Mouse (Mus musculus): ENCODE results near the gene Ppan. TPM values are rescaled to one million over a fixed set of nuclear protein-coding genes. Genes with fewer than 3 reads are reported as not detected.

The Ppan gene
- polyA plus RNA-seq, 1 experiment from 2014 or later, result 56.3 TPM

- H3K4me3 ChIP-seq (replicated peaks; ENCODE audit: low read depth, low read length), result no peak overlapping the region
- H3K36me3 ChIP-seq (ENCODE audit: insufficient read depth, low read length), result peaks cover 18% of the 10 kb centered on the region; the same call in 1 of the 2 replicates
- peak; percentile 21; the same call in 1 of the 2 replicates for TF ChIP-seq CTCF (IDR thresholded peaks at IDR 0.05; ENCODE audit: low read depth)
- no peak for ATAC-seq (replicated peaks; ENCODE audit: low FRiP score, low read depth)
- 82% methylated on average over 12 of the region's 12 CpGs for WGBS
- H3K9ac ChIP-seq (ENCODE audit: low read depth, low read length), result no peak overlapping the region
- no peaks in the 10 kb centered on the region for H3K9me3 ChIP-seq (replicated peaks; ENCODE audit: low read length)
- no peaks in the 10 kb centered on the region; the same call in 1 of the 2 replicates for H3K4me1 ChIP-seq (replicated peaks; ENCODE audit: insufficient read depth, low read length)
- no peak overlapping the region for H3K4me2 ChIP-seq (ENCODE audit: low read length)
- H3K27ac ChIP-seq, result no peak overlapping the region
- DNase-seq (ENCODE audit: low spot score), result no peak
- H3K27me3 ChIP-seq (ENCODE audit: insufficient read depth, low read length), result no peaks in the 10 kb centered on the region
Observed at GRCm38 (mm10) chr9:20870211-20871173, 17.5 kb upstream of the Ppan start.

DNA sequence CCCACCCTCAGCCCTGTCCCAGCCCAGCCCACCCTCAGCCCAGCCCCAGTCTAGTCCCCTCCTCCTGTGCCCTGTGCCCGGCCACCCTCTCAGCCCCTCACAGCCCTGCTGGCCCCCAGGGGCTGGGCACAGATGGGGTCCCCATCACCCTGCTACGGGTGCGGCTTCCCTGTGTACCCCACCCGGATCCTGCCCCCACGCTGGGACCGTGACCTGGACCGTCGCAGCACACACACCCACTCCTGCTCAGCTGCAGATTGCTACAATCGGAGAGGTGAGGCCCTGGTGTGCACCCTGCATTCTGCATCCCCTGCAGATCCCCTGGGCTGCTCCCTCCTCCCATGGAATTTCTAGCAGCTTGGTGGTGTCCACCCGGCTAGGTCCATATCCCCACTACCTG is 15.0 kb upstream of the Ppan start:
- H3K9ac ChIP-seq (ENCODE audit: low read depth, low read length), result no peak overlapping the region
- no peaks in the 10 kb centered on the region; the same call in 1 of the 2 replicates for H3K4me1 ChIP-seq (replicated peaks; ENCODE audit: insufficient read depth, low read length)
- peaks cover 18% of the 10 kb centered on the region; the same call in 1 of the 2 replicates for H3K36me3 ChIP-seq (ENCODE audit: insufficient read depth, low read length)
- no peak for TF ChIP-seq CTCF (IDR thresholded peaks at IDR 0.05; ENCODE audit: low read depth)
- H3K27ac ChIP-seq, result no peak overlapping the region
- no peak overlapping the region for H3K4me2 ChIP-seq (ENCODE audit: low read length)
- no peak overlapping the region for H3K4me3 ChIP-seq (replicated peaks; ENCODE audit: low read depth, low read length)
- no peaks in the 10 kb centered on the region for H3K9me3 ChIP-seq (replicated peaks; ENCODE audit: low read length)
- no peaks in the 10 kb centered on the region for H3K27me3 ChIP-seq (ENCODE audit: insufficient read depth, low read length)
- DNase-seq (ENCODE audit: low spot score) (no peak), ATAC-seq (replicated peaks; ENCODE audit: low FRiP score, low read depth) (no peak)
- WGBS, result 83% methylated on average over 10 of the region's 10 CpGs

DNA sequence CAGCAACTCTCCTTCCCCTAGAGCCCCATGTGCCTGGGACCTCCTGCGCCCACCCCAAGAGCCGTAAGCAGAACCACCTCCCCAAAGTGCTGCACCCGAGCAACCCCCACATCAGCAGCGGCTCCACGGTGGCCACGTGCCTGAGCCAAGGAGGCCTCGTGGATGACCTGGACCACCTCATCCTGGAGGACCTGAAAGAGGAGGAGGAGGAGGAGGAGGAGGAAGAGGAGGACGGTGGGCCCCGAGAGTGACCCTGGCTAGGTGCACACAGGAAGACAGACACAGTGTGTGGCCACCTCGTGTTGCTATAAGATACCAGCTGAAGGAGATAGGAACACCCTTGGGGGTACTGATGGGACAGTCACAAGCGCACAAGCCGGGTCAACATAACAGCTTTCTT is 14.5 kb upstream of the Ppan start:
- Histone ChIP-seq H3K36me3 (ENCODE audit: insufficient read depth, low read length) (peaks cover 18% of the 10 kb centered on the region; the same call in 1 of the 2 replicates), H3K27ac (no peak overlapping the region), H3K27me3 (ENCODE audit: insufficient read depth, low read length) (no peaks in the 10 kb centered on the region), H3K4me1 (replicated peaks; ENCODE audit: insufficient read depth, low read length) (no peaks in the 10 kb centered on the region; the same call in 1 of the 2 replicates), H3K4me3 (replicated peaks; ENCODE audit: low read depth, low read length) (no peak overlapping the region), H3K4me2 (ENCODE audit: low read length) (no peak overlapping the region), H3K9me3 (replicated peaks; ENCODE audit: low read length) (no peaks in the 10 kb centered on the region), H3K9ac (ENCODE audit: low read depth, low read length) (no peak overlapping the region)
- ATAC-seq (replicated peaks; ENCODE audit: low FRiP score, low read depth) (no peak), DNase-seq (ENCODE audit: low spot score) (no peak)
- TF ChIP-seq CTCF (IDR thresholded peaks at IDR 0.05; ENCODE audit: low read depth), result no peak
- WGBS, result 81% methylated on average over 12 of the region's 12 CpGs

DNA sequence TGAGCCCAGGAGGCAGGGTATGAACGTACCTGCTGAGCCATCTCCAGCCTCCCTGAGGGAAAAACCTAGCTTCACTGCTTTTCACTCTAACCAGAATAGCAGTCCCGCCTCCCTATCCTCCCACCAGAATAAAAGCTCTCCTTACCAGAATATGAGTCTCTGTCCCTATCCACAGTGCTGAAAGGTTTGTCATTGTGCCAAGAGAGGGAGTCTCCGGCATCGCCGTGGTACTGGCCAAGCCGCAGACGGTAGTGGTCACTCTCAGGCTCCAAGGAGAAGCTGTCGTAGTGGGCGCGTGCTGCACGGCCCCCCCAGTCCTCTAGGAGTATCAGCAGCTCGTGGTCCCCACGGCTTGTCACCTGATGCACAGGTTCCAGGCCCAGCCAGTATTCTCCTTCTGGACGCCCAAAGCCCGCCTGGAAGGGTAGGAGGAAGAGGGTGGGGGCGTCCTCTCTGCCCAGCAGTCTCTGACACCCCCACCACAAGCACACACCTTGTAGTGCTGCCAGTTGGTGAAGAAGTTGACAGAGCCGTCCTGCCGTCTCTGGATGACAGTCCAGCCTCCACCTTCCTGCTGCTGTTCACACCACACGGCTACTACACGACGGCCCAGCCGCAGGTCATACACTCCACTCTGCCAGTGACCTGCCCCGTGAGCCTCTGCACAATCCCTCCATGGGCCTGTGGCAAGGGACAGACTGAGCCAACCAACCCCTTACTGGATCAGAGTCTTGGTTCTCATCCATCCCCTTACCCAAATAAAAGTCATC is 12.8 kb upstream of the Ppan start:
- no peak overlapping the region for H3K4me2 ChIP-seq (ENCODE audit: low read length)
- no peak for TF ChIP-seq CTCF (IDR thresholded peaks at IDR 0.05; ENCODE audit: low read depth)
- 60% methylated on average over 23 of the region's 23 CpGs for WGBS

DNA sequence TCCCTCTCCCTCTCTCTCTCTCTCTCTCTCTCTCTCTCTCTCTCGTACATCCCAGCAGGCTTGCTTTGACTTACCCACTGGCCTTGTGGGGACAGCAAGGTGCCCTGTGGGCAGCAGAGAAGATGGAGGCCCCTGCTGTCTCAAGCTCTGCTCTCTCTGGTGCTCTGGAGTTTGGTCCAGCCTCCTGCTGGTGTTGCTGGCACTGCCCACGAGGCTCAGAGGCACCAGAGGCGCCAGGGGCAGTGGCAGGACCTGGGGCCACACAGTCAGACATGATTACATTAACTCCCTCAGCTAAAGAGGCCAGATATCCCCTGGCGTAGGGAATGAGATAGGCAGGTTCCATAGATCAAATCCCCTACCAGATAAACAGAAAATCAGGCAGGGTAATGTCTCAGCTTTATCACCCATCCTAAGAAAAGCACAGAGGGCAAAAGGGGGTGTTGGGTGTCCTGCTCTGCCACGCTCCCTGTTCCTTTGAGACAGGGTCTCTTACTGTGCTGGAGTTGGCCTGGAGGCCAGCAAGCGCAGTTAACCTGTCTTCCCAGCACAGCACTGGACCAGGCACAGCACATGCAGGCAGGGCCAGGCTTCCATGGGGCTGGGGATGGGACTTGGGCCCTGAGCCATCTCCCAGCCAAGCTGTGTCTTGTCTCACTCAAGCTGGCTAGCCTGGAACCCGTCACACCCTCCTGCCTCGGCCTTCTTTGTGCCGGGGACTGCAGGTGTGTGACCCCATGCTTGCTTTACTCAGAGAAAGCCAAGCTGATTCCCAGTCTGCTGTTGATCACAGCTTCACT is 11.5 kb upstream of the Ppan start:
- ATAC-seq (replicated peaks; ENCODE audit: low FRiP score, low read depth) (no peak), DNase-seq (ENCODE audit: low spot score) (no peak)
- no peaks in the 10 kb centered on the region for H3K27me3 ChIP-seq (ENCODE audit: insufficient read depth, low read length)
- 62% methylated on average over 8 of the region's 9 CpGs for WGBS
- H3K4me3 ChIP-seq (replicated peaks; ENCODE audit: low read depth, low read length), result no peak overlapping the region
- H3K9ac ChIP-seq (ENCODE audit: low read depth, low read length), result no peak overlapping the region
- H3K36me3 ChIP-seq (ENCODE audit: insufficient read depth, low read length), result peaks cover 12% of the 10 kb centered on the region; the same call in 1 of the 2 replicates
- no peak overlapping the region for H3K27ac ChIP-seq
- H3K4me1 ChIP-seq (replicated peaks; ENCODE audit: insufficient read depth, low read length), result no peaks in the 10 kb centered on the region
- no peaks in the 10 kb centered on the region for H3K9me3 ChIP-seq (replicated peaks; ENCODE audit: low read length)
- no peak for TF ChIP-seq CTCF (IDR thresholded peaks at IDR 0.05; ENCODE audit: low read depth)
- H3K4me2 ChIP-seq (ENCODE audit: low read length), result no peak overlapping the region

More for the DNA sequence above, 12.8 kb upstream of the Ppan start:
- no peak for ATAC-seq (replicated peaks; ENCODE audit: low FRiP score, low read depth)
- 0 out of 2 replicates have a peak overlapping the region, but pooled peaks have one; percentile 35 for H3K9ac ChIP-seq (ENCODE audit: low read depth, low read length)
- DNase-seq (ENCODE audit: low spot score), result peak; percentile 29
- no peaks in the 10 kb centered on the region for H3K4me1 ChIP-seq (replicated peaks; ENCODE audit: insufficient read depth, low read length)
- no peaks in the 10 kb centered on the region for H3K27me3 ChIP-seq (ENCODE audit: insufficient read depth, low read length)
- no peak overlapping the region for H3K27ac ChIP-seq
- H3K4me3 ChIP-seq (replicated peaks; ENCODE audit: low read depth, low read length), result no peak overlapping the region
- H3K36me3 ChIP-seq (ENCODE audit: insufficient read depth, low read length), result peaks cover 15% of the 10 kb centered on the region; the same call in 1 of the 2 replicates
- no peaks in the 10 kb centered on the region for H3K9me3 ChIP-seq (replicated peaks; ENCODE audit: low read length)

Data from kidney, postnatal 0 days (tissue).